Mouse (Mus musculus) ZHBTc4 (cell line): ENCODE data around the gene Sh3bgrl2.

ENCODE experiments used
- DNase-seq: peaks from one replicate; pipeline ENCODE4 v3.0.0-alpha.2; 2011; ENCODE audit warnings: low read depth, low spot score

The Sh3bgrl2 gene

DNA sequence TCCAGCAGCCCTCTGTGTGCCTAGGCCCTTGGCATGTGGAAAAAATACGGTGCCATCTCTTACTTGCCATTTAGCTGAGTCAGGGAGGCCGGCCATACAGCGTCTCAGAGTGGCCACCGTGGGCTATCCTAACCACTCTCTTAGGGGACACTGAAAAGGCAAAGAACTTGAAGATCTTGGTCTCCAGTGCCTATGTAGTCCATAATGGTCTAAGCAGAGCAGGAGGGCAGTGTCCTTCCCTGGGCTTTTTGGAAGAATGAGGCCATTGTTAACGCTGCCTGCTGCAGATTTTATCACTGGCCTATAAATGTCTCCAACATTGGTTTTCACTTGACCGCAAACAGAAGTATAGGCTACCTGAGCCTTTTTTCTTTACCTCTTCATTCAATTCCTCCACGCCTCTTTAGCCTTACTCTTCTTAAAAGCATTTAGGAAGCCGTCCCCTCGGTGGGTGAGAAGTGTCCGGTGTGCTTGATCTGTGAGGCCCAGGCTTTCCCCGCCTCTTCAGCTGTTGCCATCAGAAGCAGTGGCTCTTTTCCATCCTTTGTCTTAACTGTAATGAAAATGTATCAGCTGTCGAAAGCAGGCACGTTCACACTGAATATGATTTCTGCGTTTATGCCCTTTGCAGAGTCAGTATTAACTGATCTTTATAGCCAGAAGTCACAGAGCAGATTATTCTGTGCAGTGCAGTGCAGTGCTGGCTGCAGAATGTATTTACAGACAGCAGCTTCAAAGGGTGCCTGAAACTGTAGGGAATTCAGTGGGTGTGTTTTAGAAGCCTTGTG lies 41.7 kb downstream of the Sh3bgrl2 start:
- DNase-seq = no peak

DNA sequence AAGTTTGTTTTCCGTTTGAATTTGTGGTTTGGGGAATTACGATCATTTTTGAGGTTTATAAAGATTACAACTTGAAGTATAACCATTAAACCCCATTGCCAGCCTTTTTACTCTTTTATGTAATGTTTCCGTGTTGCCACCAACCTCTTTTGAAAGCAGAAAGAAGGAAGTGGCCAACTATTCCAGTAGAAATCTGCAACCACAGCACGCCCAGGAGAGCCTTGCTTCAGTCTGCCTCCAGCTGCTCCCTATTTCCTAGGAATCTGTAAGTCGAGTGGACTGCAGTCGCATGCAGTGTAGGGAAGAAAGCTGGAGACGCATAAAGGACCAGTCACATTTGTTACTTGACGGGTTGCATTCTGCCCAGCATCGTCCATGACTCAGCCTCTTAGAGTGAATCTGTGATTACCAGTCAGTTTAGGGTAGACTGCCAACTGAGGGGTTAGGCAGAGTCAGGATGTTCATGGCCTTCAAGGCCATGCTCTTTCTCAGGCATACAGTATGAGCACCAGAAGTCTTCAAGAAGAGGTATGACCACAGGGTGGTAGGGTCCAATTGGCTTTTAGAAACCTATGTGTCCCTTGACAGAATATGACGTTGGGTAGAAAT lies 43.8 kb downstream of the Sh3bgrl2 start:
- DNase-seq = no peak

DNA sequence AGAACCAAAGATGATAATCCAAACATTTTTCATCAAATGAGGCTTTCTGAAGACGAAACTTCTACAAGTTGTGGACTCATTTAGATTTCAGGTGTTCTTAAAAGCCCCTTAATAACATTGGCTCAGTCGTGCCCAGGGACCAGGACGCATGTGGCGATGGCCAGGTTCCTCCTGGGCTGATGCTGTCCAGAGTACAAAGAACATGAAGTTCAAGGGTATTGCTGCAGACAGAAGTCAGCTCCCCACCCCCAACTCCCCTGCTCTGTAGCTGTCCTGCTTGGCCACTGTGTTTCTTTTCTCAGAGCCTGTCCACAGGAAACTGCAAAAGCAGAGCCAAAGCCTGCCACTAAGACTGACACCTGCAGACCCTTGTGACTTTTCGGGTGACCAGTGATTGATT lies 45.7 kb downstream of the Sh3bgrl2 start:
- DNase-seq = no peak

DNA sequence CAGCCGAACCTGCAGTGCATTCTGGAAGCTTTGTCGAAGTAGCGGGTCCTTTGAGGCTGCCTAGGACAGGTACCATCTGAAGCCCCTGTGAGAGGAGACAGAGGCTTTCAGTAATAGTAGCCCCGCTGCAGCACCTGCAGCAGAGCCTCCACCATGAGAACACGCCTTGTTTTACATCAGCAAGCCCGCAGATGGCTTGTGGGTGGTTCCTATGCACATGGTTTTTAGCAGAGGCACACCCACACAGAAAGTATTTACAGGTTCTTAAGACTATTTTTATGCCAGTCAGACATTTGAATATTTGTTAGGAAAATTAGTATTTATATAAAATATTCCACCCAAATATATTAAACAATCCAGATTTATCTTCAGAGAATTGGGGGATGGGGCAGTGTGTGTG lies 48.0 kb downstream of the Sh3bgrl2 start:
- no peak for DNase-seq

DNA sequence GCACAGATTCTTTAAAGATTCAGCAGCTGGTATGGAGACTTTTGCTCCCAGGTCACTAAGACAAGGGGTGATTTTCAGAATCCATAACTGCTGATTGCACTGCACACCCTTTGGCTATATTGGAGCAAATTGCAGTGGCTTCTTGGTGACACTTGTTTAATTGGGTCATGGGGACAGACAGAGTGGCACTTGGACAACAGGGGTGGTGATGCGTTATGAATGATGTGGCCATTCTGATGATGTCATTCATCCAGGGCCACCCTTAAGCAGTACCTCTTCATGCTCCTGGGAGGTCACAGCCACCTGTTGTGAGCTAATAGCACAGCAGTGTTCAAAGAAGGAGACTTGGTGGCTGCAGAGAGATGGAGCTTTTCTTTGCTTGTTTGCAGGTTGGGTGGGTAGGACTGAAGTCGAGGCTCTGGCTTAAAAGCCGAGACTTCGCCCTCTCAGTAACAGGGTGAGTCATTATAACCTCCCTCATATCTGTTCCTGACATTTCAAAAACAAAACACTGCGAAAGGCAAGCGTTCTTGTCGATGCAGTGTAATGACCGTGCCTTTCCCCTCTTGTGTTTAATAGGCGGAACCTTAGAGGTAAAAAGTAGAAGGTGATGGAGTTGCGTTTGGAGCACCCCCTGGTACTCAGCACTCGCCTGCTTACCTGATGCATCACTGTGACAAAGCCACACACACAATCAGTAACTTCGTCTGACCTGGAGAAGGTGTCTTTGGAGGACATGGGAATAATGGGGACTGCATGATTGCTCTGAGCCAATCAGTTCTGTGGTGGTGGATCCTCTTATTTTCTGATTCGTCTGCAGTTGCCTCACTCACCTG lies 48.7 kb downstream of the Sh3bgrl2 start:
- DNase-seq = no peak

DNA sequence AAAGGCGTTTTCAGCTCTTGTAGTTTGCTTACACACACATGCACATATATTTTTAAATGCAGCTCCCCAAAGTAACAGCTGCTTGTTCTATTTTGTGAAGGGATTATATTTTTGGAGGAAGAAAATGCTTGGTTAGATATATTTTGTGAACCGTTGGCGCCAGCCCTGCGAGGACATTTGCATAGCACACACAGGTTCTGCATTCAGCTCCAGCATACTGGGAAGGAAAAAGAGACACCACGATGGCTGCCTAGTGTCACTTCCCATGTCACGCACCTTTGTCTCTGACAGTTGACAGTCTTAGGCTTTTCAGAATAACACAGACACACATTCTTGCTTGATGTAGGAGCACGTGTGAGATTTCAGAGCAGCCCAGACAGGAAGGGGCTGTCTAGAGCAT lies 49.9 kb downstream of the Sh3bgrl2 start:
- no peak for DNase-seq

DNA sequence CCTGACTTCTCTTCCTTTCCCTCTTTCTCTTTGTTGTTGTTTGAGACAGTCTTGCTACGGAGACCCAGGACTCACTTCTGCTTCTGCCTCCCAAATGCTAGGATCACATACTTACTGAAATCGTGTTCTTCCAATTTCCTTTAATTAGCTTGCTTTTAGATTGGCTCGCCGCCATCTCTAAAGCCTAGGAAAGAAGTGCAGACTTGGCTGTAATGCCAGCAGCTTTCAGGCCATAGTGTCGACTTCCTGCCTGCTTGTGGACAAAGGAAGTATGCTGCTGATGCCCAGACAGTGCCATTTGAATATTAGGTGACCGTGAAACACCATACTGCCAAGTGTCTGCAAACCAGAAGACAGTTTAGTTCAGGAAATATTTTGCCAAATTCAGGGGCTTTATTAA lies 51.4 kb downstream of the Sh3bgrl2 start:
- DNase-seq = no peak

DNA sequence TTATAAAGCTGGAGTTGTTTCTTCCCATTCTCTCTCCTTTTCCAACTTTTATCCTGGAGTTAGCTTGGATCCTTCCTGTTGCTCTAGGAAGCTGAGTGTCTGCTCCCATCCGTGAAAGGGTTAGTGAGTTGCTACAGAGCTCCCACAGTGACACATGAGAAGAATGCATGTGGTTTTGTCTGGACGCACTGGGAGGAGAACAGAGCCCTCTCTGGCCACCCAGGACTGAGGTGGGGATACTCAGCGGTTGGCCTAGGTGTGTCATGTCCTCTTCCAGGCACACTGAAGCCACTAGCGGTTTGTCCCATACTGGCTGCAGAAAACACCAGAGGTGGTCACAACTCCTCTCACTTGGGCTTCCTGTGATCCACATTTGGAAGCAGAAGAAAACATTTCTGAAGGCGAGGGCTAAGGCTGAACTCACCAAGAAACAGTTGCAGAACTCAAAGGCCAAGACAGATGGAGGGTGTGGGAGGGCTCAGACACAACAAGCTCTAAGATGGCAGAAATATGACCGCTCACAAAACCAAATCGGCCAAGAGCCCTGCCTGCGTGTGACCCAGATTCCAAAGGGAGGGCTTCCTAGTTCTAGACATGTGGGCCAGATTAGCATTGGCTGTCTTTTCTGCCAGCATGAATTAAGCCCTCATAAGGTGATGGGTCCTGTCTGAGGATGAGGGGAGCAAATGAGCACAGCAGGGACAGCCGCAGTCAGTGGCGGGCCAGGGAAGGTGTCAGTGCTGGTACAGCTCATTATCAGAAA lies 52.3 kb downstream of the Sh3bgrl2 start:
- no peak for DNase-seq

DNA sequence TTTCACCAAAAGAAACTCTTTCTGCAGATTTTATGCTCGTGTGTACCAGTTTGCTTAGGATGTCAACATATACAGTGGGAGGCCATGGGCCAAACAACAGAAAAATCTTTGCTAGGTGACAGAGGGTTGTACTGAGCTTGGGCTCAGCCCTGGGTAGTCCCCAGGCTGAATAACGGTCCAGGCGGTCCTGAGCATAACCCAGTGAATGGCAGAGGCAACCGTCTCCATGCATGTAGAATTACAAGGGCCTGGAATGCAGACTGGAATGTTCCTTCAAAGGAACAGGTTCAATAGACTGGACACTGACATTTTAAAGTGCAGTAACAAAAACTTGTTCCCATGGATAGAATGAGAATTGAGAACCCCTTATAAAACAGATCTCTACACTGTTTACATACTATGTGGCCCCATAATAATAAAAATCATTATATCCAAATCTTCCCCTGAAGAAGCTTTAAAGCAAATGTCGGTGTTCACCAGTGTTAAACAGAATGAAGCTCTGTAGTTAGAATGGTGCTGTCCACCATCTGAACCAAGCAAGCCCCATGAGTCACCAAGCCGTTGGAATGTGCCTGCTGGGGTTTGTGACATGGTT lies 54.1 kb downstream of the Sh3bgrl2 start:
- DNase-seq = peak; percentile 32

DNA sequence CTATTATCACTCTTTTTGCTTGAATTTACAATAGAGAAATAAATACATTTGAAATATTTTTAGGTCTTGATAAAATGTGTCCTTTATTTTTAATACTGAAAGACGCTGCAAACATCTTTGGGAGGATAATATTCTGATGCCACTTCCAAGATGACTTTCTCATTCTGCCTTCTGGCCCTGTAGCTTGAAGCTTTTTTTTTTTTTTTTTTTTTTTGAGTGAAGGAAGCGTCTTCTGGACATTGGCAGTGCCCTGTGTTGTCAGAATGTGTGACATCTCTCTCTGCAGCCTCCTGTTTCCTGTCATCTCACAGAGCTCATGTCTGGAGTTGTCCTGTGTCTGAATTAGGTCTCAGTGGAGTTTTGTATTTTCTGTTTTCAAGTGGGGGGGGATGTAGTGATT lies 55.0 kb downstream of the Sh3bgrl2 start:
- DNase-seq = no peak

DNA sequence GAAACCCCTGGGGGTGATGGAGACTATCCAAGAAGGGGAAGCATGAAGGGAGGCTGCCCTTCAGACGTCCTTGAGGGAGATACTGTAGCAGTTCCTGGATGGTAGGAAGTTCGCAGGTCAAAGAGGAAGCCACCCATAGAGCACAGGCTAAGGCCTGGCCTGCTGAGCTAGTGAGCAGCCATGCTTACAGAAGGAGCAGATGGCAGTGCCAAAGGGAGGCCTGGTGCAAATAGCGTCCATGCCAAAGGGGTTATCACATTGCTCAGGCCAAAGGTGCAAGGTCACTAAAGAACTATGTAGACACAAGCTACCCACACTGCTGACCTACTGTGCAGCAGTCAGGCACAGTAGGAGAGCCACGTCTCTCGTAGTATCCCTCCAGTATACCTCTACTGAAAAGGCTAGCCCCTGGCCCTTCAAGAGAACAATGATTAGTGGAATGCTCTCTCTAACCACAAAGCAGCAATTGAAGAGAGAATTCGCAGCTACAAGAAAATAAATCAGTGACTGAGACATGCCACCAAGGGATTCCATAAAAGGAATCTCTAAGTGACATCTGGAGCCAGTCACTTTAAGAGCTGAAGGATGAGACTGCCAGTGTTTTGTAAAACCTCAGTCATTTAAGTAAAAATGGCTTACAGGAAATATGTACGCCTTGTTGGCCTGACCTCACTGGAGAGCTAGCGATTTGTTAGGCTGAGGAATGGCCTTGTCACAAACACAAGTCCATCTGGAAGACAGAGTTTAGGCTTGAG lies 57.9 kb downstream of the Sh3bgrl2 start:
- DNase-seq = no peak

DNA sequence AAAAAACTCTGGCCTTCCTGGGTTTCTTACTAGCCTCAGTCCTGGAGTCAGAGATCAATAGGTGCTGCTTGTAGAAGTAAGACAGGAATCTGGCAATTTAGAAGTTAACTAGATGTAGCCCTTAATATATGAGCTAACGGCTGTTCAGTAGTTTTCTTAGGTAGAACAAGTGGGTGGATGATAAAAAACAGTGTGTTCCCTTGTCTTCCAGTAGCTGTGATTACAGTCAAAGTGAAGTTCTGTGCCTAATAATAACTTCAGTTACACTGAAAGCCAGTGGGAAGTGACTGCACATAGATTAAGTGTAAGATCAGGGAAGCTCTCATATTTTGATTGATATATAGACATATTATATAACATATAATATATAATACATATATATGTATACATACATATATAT lies 60.0 kb downstream of the Sh3bgrl2 start:
- no peak for DNase-seq

DNA sequence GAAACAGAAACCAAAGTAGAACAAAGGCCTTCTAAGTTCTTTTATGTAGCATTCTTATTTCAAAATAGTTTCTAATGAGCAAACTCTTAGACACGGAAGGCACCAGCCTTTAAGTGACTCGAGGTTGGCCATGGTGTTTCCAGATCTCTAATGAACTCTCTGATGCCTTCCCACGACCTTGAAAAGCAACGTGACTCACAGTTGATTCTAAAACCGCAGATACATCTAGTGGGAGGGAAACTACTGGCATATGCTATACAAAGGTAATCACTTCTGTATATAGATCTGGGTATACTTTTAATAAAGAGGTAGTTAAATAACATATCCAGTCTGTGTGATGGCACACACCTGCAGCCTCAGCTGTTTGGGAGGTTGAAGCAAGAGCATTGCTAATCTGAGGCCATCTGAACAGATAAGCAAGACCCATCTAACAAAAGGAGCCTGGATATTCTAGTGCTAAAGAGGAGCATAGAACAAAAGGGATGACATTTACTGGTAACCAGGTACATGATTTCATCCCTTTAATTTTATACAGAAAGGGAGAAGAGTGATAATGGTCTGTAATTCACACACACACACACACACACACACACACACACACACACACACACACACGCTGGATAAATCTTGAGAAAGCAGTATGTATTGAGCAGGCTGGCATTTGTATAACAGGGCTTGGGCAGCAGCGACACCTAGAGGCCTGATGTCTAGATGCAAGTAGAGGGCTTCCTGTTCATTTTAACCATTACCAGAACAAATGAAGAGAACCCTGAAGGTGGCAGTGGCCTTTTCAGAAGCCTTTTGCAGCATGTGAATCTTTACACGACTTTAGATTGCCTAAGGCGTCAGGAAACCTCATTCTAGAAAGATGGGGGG lies 61.5 kb downstream of the Sh3bgrl2 start:
- DNase-seq = peak; percentile 82

DNA sequence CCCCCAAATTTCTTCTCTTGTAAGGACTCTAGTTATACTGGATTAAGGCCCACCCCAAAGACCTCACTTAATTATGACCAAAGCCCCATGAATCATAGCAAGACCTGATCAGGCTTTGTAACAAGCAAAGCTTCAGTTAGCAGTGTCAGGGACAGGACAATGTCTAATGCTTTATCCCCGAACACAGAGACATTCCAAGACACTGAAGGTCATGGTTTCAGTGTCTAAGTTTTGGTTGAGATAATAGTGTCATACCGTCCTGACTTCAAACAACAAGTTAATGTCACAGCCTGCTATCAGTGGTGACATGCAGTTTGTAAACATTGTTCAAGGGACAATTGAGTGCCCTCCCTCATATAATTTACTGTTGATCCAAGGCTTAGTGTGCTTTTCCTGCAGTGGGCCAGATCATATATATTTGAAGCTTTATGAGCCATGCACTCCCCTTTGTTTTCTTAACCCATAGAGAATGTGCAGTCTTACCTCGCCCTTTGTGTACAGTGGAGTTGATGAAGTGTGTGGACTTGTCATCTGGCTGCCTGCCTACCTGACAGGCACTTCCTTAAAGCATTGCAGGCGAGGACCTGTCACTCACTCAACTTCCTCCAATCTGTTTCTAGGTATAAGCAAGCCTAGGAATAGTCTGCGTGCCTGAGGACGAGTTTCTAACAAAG lies 67.9 kb downstream of the Sh3bgrl2 start:
- DNase-seq = no peak

DNA sequence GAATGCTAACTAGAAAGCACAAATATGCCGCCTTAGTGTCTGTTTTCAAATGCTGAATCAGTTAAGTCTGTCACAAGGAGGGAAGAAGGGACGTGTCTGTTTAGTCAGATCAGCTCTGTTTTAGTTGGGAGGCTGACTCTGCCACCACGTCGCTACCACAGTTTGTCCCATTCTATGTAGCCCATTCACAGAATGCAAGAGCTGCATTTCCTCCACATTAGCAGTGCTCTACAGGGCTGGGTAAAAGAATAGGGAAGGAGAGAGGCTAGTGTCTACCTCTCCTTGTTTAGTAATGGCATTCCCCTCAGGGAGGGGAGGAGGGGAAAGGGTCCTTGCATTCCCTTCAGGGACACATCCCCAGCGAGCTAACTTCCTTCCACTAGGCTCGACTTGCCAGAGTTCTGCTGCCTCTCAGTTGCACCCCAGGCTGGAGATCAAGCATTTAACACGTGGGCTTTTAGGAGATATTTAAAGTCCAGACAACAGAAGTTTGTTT lies 68.5 kb downstream of the Sh3bgrl2 start:
- DNase-seq = peak; percentile 72

DNA sequence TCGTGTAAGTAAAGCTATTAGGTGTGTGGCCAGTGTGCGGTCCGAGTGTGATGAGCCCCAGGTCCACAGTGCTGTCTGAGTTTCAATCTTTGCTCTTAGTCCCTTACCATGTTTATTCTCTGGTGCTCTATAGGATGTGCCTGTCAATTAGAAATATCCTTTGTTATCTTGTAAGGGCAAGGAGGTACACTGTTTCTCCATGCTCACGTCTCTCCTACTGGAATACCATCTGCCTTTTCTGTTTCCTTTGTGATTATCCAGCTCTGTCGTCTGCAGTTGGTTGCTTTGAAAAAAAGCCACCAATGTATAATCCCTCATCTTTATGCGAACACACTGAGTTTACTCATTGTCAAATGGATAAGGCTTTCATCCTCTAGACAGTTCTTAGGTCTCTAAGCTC lies 75.3 kb downstream of the Sh3bgrl2 start:
- DNase-seq = no peak

DNA sequence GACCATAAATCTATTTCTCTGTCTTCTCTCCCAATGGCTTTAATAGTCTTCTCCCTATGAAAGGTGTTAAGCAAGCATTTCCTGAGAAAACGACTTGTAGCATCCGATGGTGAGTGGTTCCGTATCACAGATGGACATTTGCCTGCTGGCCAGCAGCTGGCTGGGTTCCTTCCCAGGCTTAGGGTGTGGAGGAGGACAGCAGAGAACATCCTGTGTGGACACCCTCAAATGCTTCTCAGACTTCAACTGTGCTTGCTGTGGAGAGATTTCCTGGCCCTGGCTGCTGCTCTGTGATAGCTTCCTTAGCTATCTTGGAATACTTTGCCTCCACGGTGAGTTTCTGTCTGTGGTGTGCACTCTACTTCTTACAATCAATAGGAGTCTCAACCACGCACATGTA lies 76.1 kb downstream of the Sh3bgrl2 start:
- DNase-seq = no peak

DNA sequence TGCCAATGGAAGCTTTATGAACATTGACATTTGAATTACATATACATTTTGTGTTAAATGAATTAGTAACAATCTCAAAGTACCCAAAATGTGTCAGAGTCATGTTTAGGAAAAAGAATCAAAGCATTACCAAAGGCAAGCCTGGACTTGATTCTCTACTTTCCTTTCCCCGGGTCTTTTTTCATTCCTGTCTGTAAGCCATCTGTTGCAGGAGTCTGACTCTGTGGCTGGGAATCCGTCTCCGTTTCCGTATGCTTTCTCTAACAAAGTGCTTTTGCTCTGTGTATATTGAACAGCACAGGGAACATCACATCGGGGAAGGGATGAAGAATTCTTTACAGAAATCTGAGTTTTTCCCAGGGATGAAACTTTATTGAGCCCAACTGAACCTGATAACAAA lies 77.0 kb downstream of the Sh3bgrl2 start:
- DNase-seq = no peak
